Mouse (Mus musculus) lung, postnatal 0 days (tissue): ENCODE data around the gene Ackr4. TPM values are rescaled to one million over a fixed set of nuclear protein-coding genes. Genes with fewer than 3 reads are reported as not detected.

Source experiments
- ATAC-seq: fragments of 200-750 bp; cut with Nextera tagmentation; 2 replicates; pipeline ENCODE4 v1.8.0; 2017; ENCODE audit warnings: moderate library complexity
- DNase-seq: peaks from one replicate; pipeline ENCODE4 v3.0.0-alpha.2; 2016; ENCODE audit warnings: low spot score
- H3K27ac ChIP-seq: fragments of 300-500 bp; sonication (generic); 2 replicates; pipeline ENCODE4 v1.5.1; 2014; ENCODE audit warnings: antibody characterized with exemption, mild to moderate bottlenecking, low read length, mixed read lengths
- H3K27me3 ChIP-seq: fragments of 300-500 bp; sonication (generic); replicated peaks from 2 replicates; pipeline ENCODE4 v1.6.1; 2014; ENCODE audit warnings: low read length, mixed read lengths; ENCODE audit not compliant: insufficient read depth
- H3K36me3 ChIP-seq: fragments of 300-500 bp; sonication (generic); 2 replicates; pipeline ENCODE4 v1.6.1; 2014; ENCODE audit warnings: low read length, mixed read lengths; ENCODE audit not compliant: insufficient read depth
- H3K4me1 ChIP-seq: fragments of 300-500 bp; sonication (generic); 2 replicates; pipeline ENCODE4 v1.6.1; 2014; ENCODE audit warnings: antibody characterized with exemption, low read depth, low read length, mixed read lengths; ENCODE audit not compliant: insufficient read depth
- H3K4me2 ChIP-seq: fragments of 300-500 bp; sonication (generic); replicated peaks from 2 replicates; pipeline ENCODE4 v1.6.1; 2014; ENCODE audit warnings: low read depth, mild to moderate bottlenecking, low read length, moderate library complexity, mixed read lengths
- H3K4me3 ChIP-seq: fragments of 300-500 bp; sonication (generic); 2 replicates; pipeline ENCODE4 v1.5.1; 2014; ENCODE audit warnings: low read depth, low read length
- H3K9ac ChIP-seq: fragments of 300-500 bp; sonication (generic); replicated peaks from 2 replicates; pipeline ENCODE4 v1.6.1; 2014; ENCODE audit warnings: low read depth, mild to moderate bottlenecking
- H3K9me3 ChIP-seq: fragments of 300-500 bp; sonication (generic); 2 replicates; pipeline ENCODE4 v1.6.1; 2016; ENCODE audit warnings: low read length, mixed read lengths
- CTCF ChIP-seq: IDR thresholded peaks from 2 replicates; pipeline ENCODE4 v1.5.1; 2016; ENCODE audit warnings: antibody characterized with exemption, mild to moderate bottlenecking
- EP300 ChIP-seq: IDR thresholded peaks from 2 replicates; pipeline ENCODE4 v1.6.1; 2016; ENCODE audit warnings: antibody characterized with exemption, mild to moderate bottlenecking, control low read depth
- WGBS: fragments of 180-500 bp; shearing (Covaris S2); extraction: QIAGEN DNeasy Blood & Tissue Kit; methylation state at CpG from one replicate; pipeline ENCODE4 v1.1.7; 2014; 5-methylcytosine and 5-hydroxymethylcytosine counted together
- polyA plus RNA-seq: library from polyadenylated mRNA; unstranded; fragments of >200 nt; fragmentation: Nextera tagmentation; extraction: Ambion mirVana; gene quantifications from 2 replicates; pipeline ENCODE4 v1.2.1, GENCODE M21; 2015

Ackr4 gene
- polyA plus RNA-seq, 1 experiment from 2014 or later, result 1.9 TPM

GRCm38 (mm10) chr9:104157291-104157690 is 30.6 kb upstream of the Ackr4 start:
- no peak for TF ChIP-seq CTCF
- TF ChIP-seq EP300, result no peak
- 96% methylated on average over 7 of the region's 7 CpGs for WGBS
- Histone ChIP-seq H3K9ac (no peak overlapping the region), H3K4me2 (no peak overlapping the region), H3K4me1 (no peaks in the 10 kb centered on the region), H3K9me3 (no peaks in the 10 kb centered on the region), H3K27ac (no peak overlapping the region), H3K27me3 (no peaks in the 10 kb centered on the region), H3K4me3 (no peak overlapping the region), H3K36me3 (peaks cover 52% of the 10 kb centered on the region; the same call in 1 of the 2 replicates)
- no peak for DNase-seq
- ATAC-seq, result no peak

GRCm38 (mm10) chr9:104156506-104156905 is 29.8 kb upstream of the Ackr4 start:
- WGBS, result 95% methylated on average over 8 of the region's 8 CpGs
- TF ChIP-seq EP300, result no peak
- no peak for TF ChIP-seq CTCF
- H3K27ac ChIP-seq, result no peak overlapping the region
- H3K27me3 ChIP-seq, result no peaks in the 10 kb centered on the region
- no peak for ATAC-seq
- H3K4me2 ChIP-seq, result no peak overlapping the region
- no peaks in the 10 kb centered on the region for H3K4me1 ChIP-seq
- no peak overlapping the region for H3K4me3 ChIP-seq
- H3K9ac ChIP-seq, result no peak overlapping the region
- H3K36me3 ChIP-seq, result peaks cover 44% of the 10 kb centered on the region; the same call in 1 of the 2 replicates
- DNase-seq, result no peak
- H3K9me3 ChIP-seq, result no peaks in the 10 kb centered on the region

DNA sequence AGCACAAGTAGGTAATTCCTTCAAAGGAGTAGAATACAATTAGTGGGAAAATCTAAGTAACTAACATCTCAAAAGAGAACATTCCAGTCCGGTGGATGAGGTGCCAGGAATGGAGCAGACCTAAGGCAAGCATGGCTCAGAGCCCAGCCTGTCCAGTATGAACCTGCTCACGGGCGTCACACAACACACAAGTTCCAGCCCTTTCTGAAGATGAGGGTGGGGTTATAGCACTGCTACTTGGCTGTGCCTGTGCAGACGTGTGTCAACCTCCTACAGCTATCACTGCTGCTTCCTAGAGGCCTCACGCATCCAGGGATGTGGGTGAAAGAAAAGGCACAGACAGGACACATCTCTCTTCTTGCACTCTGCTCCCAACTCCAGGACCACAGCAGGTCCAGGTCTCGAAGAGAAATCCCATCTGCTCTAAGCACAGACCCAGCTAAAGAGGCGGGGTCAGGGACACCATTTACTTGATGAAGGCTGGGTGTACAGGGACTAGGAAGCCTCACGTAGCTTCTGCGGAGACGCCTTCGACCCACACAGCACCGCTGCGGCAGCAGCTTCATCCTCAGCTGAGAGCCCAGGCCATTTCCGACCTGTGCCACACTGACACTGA is 28.5 kb upstream of the Ackr4 start:
- TF ChIP-seq CTCF, result no peak
- no peak for TF ChIP-seq EP300
- no peaks in the 10 kb centered on the region for H3K4me1 ChIP-seq
- no peak overlapping the region for H3K4me3 ChIP-seq
- H3K36me3 ChIP-seq, result peaks cover 41% of the 10 kb centered on the region; the same call in 1 of the 2 replicates
- H3K4me2 ChIP-seq, result no peak overlapping the region
- DNase-seq, result no peak
- no peak for ATAC-seq
- no peak overlapping the region for H3K27ac ChIP-seq
- no peaks in the 10 kb centered on the region for H3K9me3 ChIP-seq
- no peak overlapping the region for H3K9ac ChIP-seq
- 88% methylated on average over 14 of the region's 14 CpGs for WGBS
- no peaks in the 10 kb centered on the region for H3K27me3 ChIP-seq

- Histone ChIP-seq H3K4me1 (no peaks in the 10 kb centered on the region), H3K9me3 (no peaks in the 10 kb centered on the region), H3K9ac (no peak overlapping the region), H3K4me3 (no peak overlapping the region), H3K27me3 (no peaks in the 10 kb centered on the region), H3K27ac (no peak overlapping the region), H3K36me3 (peaks cover 30% of the 10 kb centered on the region; the same call in 1 of the 2 replicates), H3K4me2 (no peak overlapping the region)
- WGBS, result 92% methylated on average over 7 of the region's 7 CpGs
- TF ChIP-seq EP300, result no peak
- no peak for TF ChIP-seq CTCF
- no peak for ATAC-seq
- no peak for DNase-seq
Observed at GRCm38 (mm10) chr9:104152121-104152520, 25.4 kb upstream of the Ackr4 start.

- TF ChIP-seq CTCF, result no peak
- no peak for TF ChIP-seq EP300
- Histone ChIP-seq H3K4me1 (no peaks in the 10 kb centered on the region), H3K4me3 (no peak overlapping the region), H3K27me3 (no peaks in the 10 kb centered on the region), H3K9ac (no peak overlapping the region), H3K4me2 (no peak overlapping the region), H3K9me3 (no peaks in the 10 kb centered on the region), H3K36me3 (peaks cover 20% of the 10 kb centered on the region; the same call in 1 of the 2 replicates), H3K27ac (no peak overlapping the region)
- WGBS, result 91% methylated on average over 7 of the region's 7 CpGs
- ATAC-seq (no peak), DNase-seq (no peak)
Observed at GRCm38 (mm10) chr9:104148969-104149368, 22.2 kb upstream of the Ackr4 start.

- Histone ChIP-seq H3K36me3 (peaks cover 6% of the 10 kb centered on the region; the same call in 1 of the 2 replicates), H3K27ac (no peak overlapping the region), H3K4me3 (no peak overlapping the region), H3K9me3 (no peaks in the 10 kb centered on the region), H3K27me3 (no peaks in the 10 kb centered on the region), H3K9ac (no peak overlapping the region), H3K4me2 (no peak overlapping the region), H3K4me1 (no peaks in the 10 kb centered on the region)
- ATAC-seq, result no peak
- DNase-seq, result no peak
- TF ChIP-seq CTCF (no peak), EP300 (no peak)
- WGBS, result 71% methylated on average over 7 of the region's 7 CpGs
Observed at GRCm38 (mm10) chr9:104146683-104147082, 19.9 kb upstream of the Ackr4 start.
